Comparison of ENCODE assay signal across 8 mouse cellular contexts in the genomic region with DNA sequence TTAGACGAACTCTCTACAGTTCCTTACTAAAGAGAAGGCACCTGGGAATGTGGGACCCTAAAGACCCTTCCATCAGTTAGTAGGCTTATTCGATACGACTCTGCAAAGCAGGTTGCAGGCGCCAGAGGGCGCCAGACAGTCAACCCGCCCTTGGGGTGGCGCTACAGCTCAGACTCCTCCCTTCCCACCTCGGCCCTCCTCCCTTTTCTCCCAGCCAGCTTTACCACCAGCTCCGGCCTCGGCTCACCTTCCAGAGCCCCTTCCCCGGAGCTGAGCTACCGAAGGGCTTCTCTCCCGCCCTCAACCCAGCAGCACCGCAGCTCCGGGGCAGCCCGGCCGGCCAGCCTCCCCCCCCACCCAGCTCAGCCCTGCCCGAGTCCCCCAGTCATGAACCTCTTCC. TPM values are rescaled to one million over a fixed set of nuclear protein-coding genes. Genes with fewer than 3 reads are reported as not detected.
A peak's percentile ranks its signal among the peaks of the same experiment; 100 is the strongest.
DNase-seq lines count a peak whose midpoint lies in the region; ATAC-seq and TF ChIP-seq lines count a peak whose summit lies in the region.

A gene (plus strand): TSS at position 149 of the 400 bp plus-strand sequence.

- H3K36me3 ChIP-seq in hindbrain, embryonic 10.5 days = peaks cover 38% of the 10 kb centered on the region
- peaks cover 20% of the 10 kb centered on the region for H3K36me3 ChIP-seq in lung, postnatal 0 days (ENCODE audit: insufficient read depth, low read length)

- WGBS in hindbrain, embryonic 10.5 days = under 1% methylated on average over 18 of the region's 18 CpGs
- under 1% methylated on average over 18 of the region's 18 CpGs for WGBS in lung, postnatal 0 days

- peaks cover 48% of the 10 kb centered on the region for H3K27me3 ChIP-seq in hindbrain, embryonic 10.5 days (ENCODE audit: insufficient read depth, poor library complexity, severe bottlenecking)
- peaks cover 24% of the 10 kb centered on the region; the same call in 1 of the 2 replicates for H3K27me3 ChIP-seq in lung, postnatal 0 days (replicated peaks; ENCODE audit: insufficient read depth, low read length)

- ATAC-seq in frontal cortex, adult (ENCODE audit: low TSS enrichment) = peak; percentile 84
- peak; percentile 80 for ATAC-seq in lung, postnatal 0 days

- H3K4me2 ChIP-seq in lung, postnatal 0 days (replicated peaks; ENCODE audit: low read depth, low read length) = peak within 1 kb of the TSS; percentile 82

- TF ChIP-seq EP300 in lung, postnatal 0 days (IDR thresholded peaks at IDR 0.05) = no peak

- peaks cover 54% of the 10 kb centered on the region for H3K4me1 ChIP-seq in hindbrain, embryonic 10.5 days (replicated peaks)
- peaks cover 13% of the 10 kb centered on the region for H3K4me1 ChIP-seq in lung, postnatal 0 days (ENCODE audit: insufficient read depth, low read depth, low read length)

- H3K4me3 ChIP-seq in hindbrain, embryonic 10.5 days = peak within 1 kb of the TSS; percentile 76
- H3K4me3 ChIP-seq in lung, postnatal 0 days (ENCODE audit: low read depth, low read length) = peak within 1 kb of the TSS; percentile 91

- peak; percentile 61 for DNase-seq in MEL-GATA-1-ER (ENCODE audit: extremely low read depth, low read depth)
- peak; percentile 90 for DNase-seq in cerebellum, adult 8-10 months
- peak; percentile 90 for DNase-seq in hindbrain, embryonic 10.5 days (ENCODE audit: low spot score)
- DNase-seq in layer of hippocampus, adult 9-11 months = peak; percentile 88
- peak; percentile 96 for DNase-seq in lung, postnatal 0 days (ENCODE audit: low spot score)
- peak; percentile 88 for DNase-seq in ovary, postnatal 14 days (ENCODE audit: low spot score)
- DNase-seq in thymus, postnatal 14 days = peak; percentile 93

- peak within 1 kb of the TSS; percentile 92 for H3K27ac ChIP-seq in hindbrain, embryonic 10.5 days
- H3K27ac ChIP-seq in lung, postnatal 0 days (ENCODE audit: low read length) = peak within 1 kb of the TSS; percentile 95

- no peaks in the 10 kb centered on the region for H3K9me3 ChIP-seq in hindbrain, embryonic 10.5 days
- H3K9me3 ChIP-seq in lung, postnatal 0 days (ENCODE audit: low read length) = no peaks in the 10 kb centered on the region

- peak; percentile 96 for TF ChIP-seq CTCF in lung, postnatal 0 days (IDR thresholded peaks at IDR 0.05)

- peak within 1 kb of the TSS; percentile 97 for H3K9ac ChIP-seq in lung, postnatal 0 days (replicated peaks; ENCODE audit: low read depth)

RNA-seq across cellular contexts. Expression of the gene that starts here (rescaled TPM):
- 37.6 and 67.7 TPM in 2 replicates for polyA plus RNA-seq in hindbrain, embryonic 10.5 days (2016; fragmentation: Nextera tagmentation; extraction: Ambion mirVana)
- polyA plus RNA-seq in lung, postnatal 0 days (2015; fragmentation: Nextera tagmentation; extraction: Ambion mirVana) = 56.2 and 57.3 TPM in 2 replicates

Comparison
In these comparisons a context has a peak if more than half of its experiments do, and no peak if none do; other contexts are left out.
1. Peak in every context shown above with its lines: DNase-seq, ATAC-seq, H3K4me3 ChIP-seq and H3K27ac ChIP-seq.